Mouse (Mus musculus) stomach, postnatal 0 days (tissue): Measurements from ENCODE around the gene Serf1.

Experiments
- CTCF ChIP-seq: IDR thresholded peaks from 2 replicates; pipeline ENCODE4 v1.5.1; 2016; ENCODE audit warnings: antibody characterized with exemption, low read depth, mild to moderate bottlenecking, moderate library complexity
- EP300 ChIP-seq: optimal IDR thresholded peaks from 2 replicates; pipeline ENCODE3; 2016; ENCODE audit warnings: antibody characterized with exemption

- TF ChIP-seq CTCF: no peak
- TF ChIP-seq EP300: no peak
These were observed 34.0 kb downstream of the Serf1 start for GRCm38 (mm10) chr13:100141646-100142314.
